Mouse (Mus musculus) liver, embryonic 13.5 days (tissue): ENCODE results near the gene Mpp6. TPM values are rescaled to one million over a fixed set of nuclear protein-coding genes. Genes with fewer than 3 reads are reported as not detected.

ENCODE experiments used
- ATAC-seq: fragments of 200-750 bp; cut with Nextera tagmentation; 2 replicates; pipeline ENCODE4 v1.8.0; 2017; ENCODE audit warnings: low read depth, mild to moderate bottlenecking, moderate number of reproducible peaks, moderate library complexity
- DNase-seq: peaks from one replicate; pipeline ENCODE4 v3.0.0; 2022
- H3K27ac ChIP-seq: fragments of 300-500 bp; sonication (generic); 2 replicates; pipeline ENCODE4 v1.5.1; 2015; ENCODE audit warnings: moderate library complexity, mild to moderate bottlenecking, inconsistent platforms
- H3K27me3 ChIP-seq: fragments of 300-500 bp; sonication (generic); 2 replicates; pipeline ENCODE4 v1.6.1; 2015; ENCODE audit warnings: mild to moderate bottlenecking, inconsistent platforms
- H3K36me3 ChIP-seq: fragments of 300-500 bp; sonication (generic); 2 replicates; pipeline ENCODE4 v1.6.1; 2015; ENCODE audit warnings: mild to moderate bottlenecking, inconsistent platforms
- H3K4me1 ChIP-seq: fragments of 300-500 bp; sonication (generic); replicated peaks from 2 replicates; pipeline ENCODE4 v1.6.1; 2015; ENCODE audit warnings: inconsistent platforms
- H3K4me2 ChIP-seq: fragments of 300-500 bp; sonication (generic); 2 replicates; pipeline ENCODE4 v1.6.1; 2015; ENCODE audit warnings: inconsistent platforms, mild to moderate bottlenecking, moderate library complexity
- H3K4me3 ChIP-seq: fragments of 300-500 bp; sonication (generic); replicated peaks from 2 replicates; pipeline ENCODE4 v1.5.1; 2015; ENCODE audit warnings: mild to moderate bottlenecking, inconsistent platforms
- H3K9ac ChIP-seq: fragments of 300-500 bp; sonication (generic); 2 replicates; pipeline ENCODE4 v1.6.1; 2015; ENCODE audit warnings: mild to moderate bottlenecking, inconsistent platforms
- H3K9me3 ChIP-seq: fragments of 300-500 bp; sonication (generic); replicated peaks from 2 replicates; pipeline ENCODE4 v1.6.1; 2016; ENCODE audit warnings: inconsistent platforms
- WGBS: fragments of 180-500 bp; shearing (Covaris S2); methylation state at CpG from one replicate; pipeline ENCODE4 v1.1.7; 2015; ENCODE audit not compliant: insufficient replicate concordance; 5-methylcytosine and 5-hydroxymethylcytosine counted together
- polyA plus RNA-seq: library from polyadenylated mRNA; unstranded; fragments of >200 nt; fragmentation: Nextera tagmentation; extraction: Ambion mirVana; gene quantifications from 2 replicates; pipeline ENCODE4 v1.2.1, GENCODE M21; 2015

Mpp6 gene
- 43.1 and 47.5 TPM in 2 replicates for polyA plus RNA-seq

DNA sequence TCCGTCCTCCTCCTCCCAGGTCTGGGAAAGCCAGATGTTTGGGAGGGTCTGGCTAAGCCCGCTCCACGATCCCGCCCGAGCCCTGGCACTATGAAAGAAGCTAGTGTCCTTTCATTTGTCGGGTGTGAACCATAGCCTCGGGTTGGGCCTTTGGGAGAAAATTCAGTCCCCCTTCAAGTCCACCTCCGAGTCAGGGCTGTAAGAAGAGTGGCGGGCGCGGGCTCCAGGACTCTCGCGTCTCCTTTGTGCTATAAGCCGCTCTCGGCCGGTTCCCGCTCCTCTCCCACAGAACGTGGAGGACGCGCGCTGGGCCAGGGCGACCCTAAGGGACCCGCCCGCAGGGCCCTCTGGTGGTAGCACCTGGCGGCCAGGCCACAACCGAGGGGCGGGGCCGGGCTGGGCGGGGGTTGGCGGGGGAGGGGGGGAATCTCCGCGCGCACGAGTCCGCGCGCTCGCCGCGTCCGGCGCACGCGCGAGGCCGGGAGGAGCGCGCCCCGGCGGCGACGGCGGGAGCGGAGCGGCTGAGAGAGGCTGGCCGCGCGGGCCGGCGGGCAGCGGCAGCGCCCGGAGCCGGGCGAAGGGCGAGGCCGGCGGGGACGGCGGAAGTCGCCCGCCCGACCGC, at the start of gene Mpp6:
TSS of gene Mpp6 (plus strand) at position 485 of the 622 bp plus-strand sequence.
- H3K9ac ChIP-seq: peak within 1 kb of the TSS; percentile 83
- H3K36me3 ChIP-seq: no peaks in the 10 kb centered on the region
- H3K4me1 ChIP-seq: peaks cover 26% of the 10 kb centered on the region
- peaks cover 34% of the 10 kb centered on the region for H3K27me3 ChIP-seq
- ATAC-seq: peak; percentile 85
- H3K27ac ChIP-seq: peak within 1 kb of the TSS; percentile 77
- H3K4me2 ChIP-seq: peak within 1 kb of the TSS; percentile 84
- no peaks in the 10 kb centered on the region for H3K9me3 ChIP-seq
- WGBS: under 1% methylated on average over 58 of the region's 74 CpGs
- peak; percentile 63 for DNase-seq
- peak within 1 kb of the TSS; percentile 79 for H3K4me3 ChIP-seq

DNA sequence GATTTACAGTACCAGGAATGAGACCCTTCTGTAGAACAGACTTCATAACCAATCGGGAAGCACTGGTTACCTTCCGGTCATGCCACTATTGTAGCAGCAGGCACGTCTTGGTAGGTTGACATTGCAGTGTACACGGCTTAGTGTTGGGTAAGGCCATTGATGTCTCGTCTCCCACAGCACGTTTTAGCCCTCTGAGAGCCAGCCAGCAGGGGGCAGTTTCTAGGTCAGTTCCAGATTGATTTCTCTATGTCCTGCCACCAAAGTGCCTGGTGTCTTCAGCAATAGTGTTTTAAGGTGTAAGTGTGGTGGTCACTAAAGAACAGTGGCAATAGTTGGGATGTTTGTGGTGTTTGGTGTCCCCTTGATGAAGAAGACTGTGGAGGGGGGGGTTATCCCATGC, 43.9 kb upstream of the Mpp6 start:
- no peak overlapping the region for H3K27ac ChIP-seq

GRCm38 (mm10) chr6:50068490-50068889, 41.6 kb upstream of the Mpp6 start:
- no peak overlapping the region for H3K27ac ChIP-seq
- no peak for ATAC-seq
- no peaks in the 10 kb centered on the region for H3K27me3 ChIP-seq
- no peak overlapping the region for H3K4me3 ChIP-seq
- H3K9me3 ChIP-seq: no peaks in the 10 kb centered on the region
- H3K36me3 ChIP-seq: no peaks in the 10 kb centered on the region
- DNase-seq: no peak
- H3K4me1 ChIP-seq: no peaks in the 10 kb centered on the region
- no peak overlapping the region for H3K9ac ChIP-seq
- H3K4me2 ChIP-seq: no peak overlapping the region

More for the DNA sequence above, 43.9 kb upstream of the Mpp6 start:
- 73% methylated on average over 6 of the region's 6 CpGs for WGBS
- no peak for ATAC-seq
- H3K4me1 ChIP-seq: no peaks in the 10 kb centered on the region
- DNase-seq: no peak
- no peak overlapping the region for H3K4me2 ChIP-seq
- H3K9me3 ChIP-seq: no peaks in the 10 kb centered on the region
- H3K27me3 ChIP-seq: no peaks in the 10 kb centered on the region
- H3K36me3 ChIP-seq: no peaks in the 10 kb centered on the region
- H3K4me3 ChIP-seq: no peak overlapping the region
- H3K9ac ChIP-seq: no peak overlapping the region

- Histone ChIP-seq H3K27ac (no peak overlapping the region), H3K4me1 (no peaks in the 10 kb centered on the region), H3K9ac (no peak overlapping the region), H3K4me2 (no peak overlapping the region), H3K9me3 (no peaks in the 10 kb centered on the region), H3K4me3 (no peak overlapping the region), H3K27me3 (no peaks in the 10 kb centered on the region), H3K36me3 (no peaks in the 10 kb centered on the region)
- no peak for DNase-seq
- WGBS: 67% methylated on average over 3 of the region's 3 CpGs
- no peak for ATAC-seq
These were observed 34.8 kb upstream of the Mpp6 start for GRCm38 (mm10) chr6:50075248-50075647.

GRCm38 (mm10) chr6:50076473-50076872, 33.6 kb upstream of the Mpp6 start:
- 69% methylated on average over 2 of the region's 2 CpGs for WGBS
- Histone ChIP-seq H3K27me3 (no peaks in the 10 kb centered on the region), H3K27ac (no peak overlapping the region), H3K4me3 (no peak overlapping the region), H3K4me2 (no peak overlapping the region), H3K36me3 (no peaks in the 10 kb centered on the region), H3K9ac (no peak overlapping the region), H3K4me1 (no peaks in the 10 kb centered on the region), H3K9me3 (no peaks in the 10 kb centered on the region)
- ATAC-seq (no peak), DNase-seq (no peak)

DNA sequence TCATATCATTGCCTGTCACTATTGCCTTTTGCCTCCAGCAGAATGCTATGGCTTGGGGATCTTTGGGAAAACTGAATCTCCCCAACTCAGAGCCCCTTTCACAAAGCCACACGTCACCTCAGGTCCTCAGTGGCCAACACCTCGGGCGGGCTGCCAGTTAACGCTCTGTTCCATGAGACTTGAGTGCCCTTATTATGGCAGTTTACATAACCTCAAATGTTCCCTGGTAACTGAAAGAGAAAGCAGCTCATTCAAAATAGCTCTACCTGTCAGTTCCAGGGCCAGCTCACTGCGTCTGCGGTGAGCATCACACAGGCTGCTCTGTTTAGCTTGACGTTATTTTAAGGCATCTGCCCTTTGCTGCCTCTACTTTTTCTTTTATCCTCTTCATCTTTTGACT, 29.6 kb upstream of the Mpp6 start:
- no peak overlapping the region for H3K4me3 ChIP-seq
- H3K27ac ChIP-seq: no peak overlapping the region
- no peak overlapping the region for H3K9ac ChIP-seq
- H3K4me1 ChIP-seq: no peaks in the 10 kb centered on the region
- no peak overlapping the region for H3K4me2 ChIP-seq
- no peak for DNase-seq
- no peaks in the 10 kb centered on the region for H3K9me3 ChIP-seq
- no peak for ATAC-seq
- no peaks in the 10 kb centered on the region for H3K27me3 ChIP-seq
- no peaks in the 10 kb centered on the region for H3K36me3 ChIP-seq
- WGBS: 68% methylated on average over 7 of the region's 7 CpGs

DNA sequence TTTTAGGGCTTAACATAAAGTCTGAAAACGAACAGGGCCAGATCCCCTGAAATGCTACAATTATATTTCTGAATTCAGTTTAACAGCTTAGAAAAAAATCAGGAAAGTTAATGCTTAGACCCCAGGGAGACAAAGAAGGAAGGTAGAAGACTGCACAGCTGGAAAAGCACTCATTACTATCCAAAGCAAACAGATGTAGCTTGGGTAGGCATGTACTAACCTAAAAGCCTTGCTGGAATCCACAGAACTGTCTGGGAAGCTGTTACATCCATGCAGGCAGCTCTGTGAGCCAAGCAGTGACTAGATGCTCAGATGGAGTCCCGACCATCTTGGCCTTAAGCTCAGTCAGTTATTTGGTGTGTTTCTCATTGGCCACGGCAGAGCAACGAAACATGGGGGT, 24.8 kb upstream of the Mpp6 start:
- no peak for ATAC-seq
- DNase-seq: no peak
- no peaks in the 10 kb centered on the region for H3K9me3 ChIP-seq
- no peaks in the 10 kb centered on the region for H3K36me3 ChIP-seq
- H3K4me1 ChIP-seq: no peaks in the 10 kb centered on the region
- no peak overlapping the region for H3K4me3 ChIP-seq
- H3K27me3 ChIP-seq: no peaks in the 10 kb centered on the region
- 55% methylated on average over 4 of the region's 4 CpGs for WGBS
- H3K4me2 ChIP-seq: no peak overlapping the region
- H3K9ac ChIP-seq: no peak overlapping the region
- no peak overlapping the region for H3K27ac ChIP-seq

- DNase-seq: no peak
- H3K9me3 ChIP-seq: no peaks in the 10 kb centered on the region
- no peak overlapping the region for H3K4me2 ChIP-seq
- H3K27me3 ChIP-seq: no peaks in the 10 kb centered on the region
- no peaks in the 10 kb centered on the region for H3K4me1 ChIP-seq
- H3K27ac ChIP-seq: no peak overlapping the region
- no peak overlapping the region for H3K4me3 ChIP-seq
- 38% methylated on average over 5 of the region's 5 CpGs for WGBS
- no peak for ATAC-seq
- no peaks in the 10 kb centered on the region for H3K36me3 ChIP-seq
- H3K9ac ChIP-seq: no peak overlapping the region
These were observed 20.7 kb upstream of the Mpp6 start for GRCm38 (mm10) chr6:50089333-50089732.

GRCm38 (mm10) chr6:50090221-50090620, 19.8 kb upstream of the Mpp6 start:
- Histone ChIP-seq H3K9me3 (no peaks in the 10 kb centered on the region), H3K9ac (no peak overlapping the region), H3K4me3 (no peak overlapping the region), H3K4me1 (no peaks in the 10 kb centered on the region), H3K4me2 (no peak overlapping the region), H3K27me3 (no peaks in the 10 kb centered on the region), H3K36me3 (no peaks in the 10 kb centered on the region), H3K27ac (no peak overlapping the region)
- WGBS: 45% methylated on average over 7 of the region's 7 CpGs
- no peak for ATAC-seq
- no peak for DNase-seq

GRCm38 (mm10) chr6:50091462-50092154, 18.4 kb upstream of the Mpp6 start:
- H3K27me3 ChIP-seq: no peaks in the 10 kb centered on the region
- 58% methylated on average over 7 of the region's 7 CpGs for WGBS
- H3K27ac ChIP-seq: no peak overlapping the region
- no peak for ATAC-seq
- no peak for DNase-seq
- no peak overlapping the region for H3K4me2 ChIP-seq
- H3K4me3 ChIP-seq: no peak overlapping the region
- no peak overlapping the region for H3K9ac ChIP-seq
- H3K4me1 ChIP-seq: no peaks in the 10 kb centered on the region
- no peaks in the 10 kb centered on the region for H3K9me3 ChIP-seq
- H3K36me3 ChIP-seq: no peaks in the 10 kb centered on the region

DNA sequence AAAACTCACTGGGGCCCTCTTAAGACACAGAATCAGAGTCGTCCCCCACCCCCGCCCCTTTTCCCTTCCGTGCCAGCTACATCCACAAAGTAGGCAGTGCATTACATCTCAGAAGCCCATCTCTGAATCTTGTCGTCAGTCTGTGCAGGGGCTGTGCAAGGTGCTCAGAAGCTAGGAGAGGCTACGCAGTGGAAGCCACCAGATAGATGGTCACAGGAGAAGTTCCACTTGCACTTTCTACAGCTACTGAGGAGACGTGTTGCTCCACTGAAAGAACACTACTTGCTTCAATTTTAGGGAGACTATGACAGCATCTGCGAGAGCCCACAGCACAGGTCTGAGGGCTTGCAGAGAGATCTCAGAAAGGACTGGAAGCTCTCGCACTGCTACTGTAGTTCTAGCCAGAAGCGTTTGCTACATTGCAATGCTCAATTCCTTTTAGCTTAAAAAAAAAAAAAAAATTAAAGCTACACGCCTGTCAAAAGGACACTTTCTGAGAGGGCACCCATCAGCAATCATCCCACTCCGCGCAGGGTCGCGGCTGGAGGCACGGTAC, 762 bp upstream of the Mpp6 start:
- Histone ChIP-seq H3K36me3 (no peaks in the 10 kb centered on the region), H3K4me2 (peak overlapping the region; percentile 84), H3K27me3 (peaks cover 34% of the 10 kb centered on the region), H3K4me3 (peak overlapping the region; percentile 79), H3K4me1 (peaks cover 24% of the 10 kb centered on the region), H3K27ac (no peak overlapping the region), H3K9me3 (no peaks in the 10 kb centered on the region), H3K9ac (peak overlapping the region; percentile 83)
- WGBS: 4% methylated on average over 15 of the region's 15 CpGs
- DNase-seq (no peak), ATAC-seq (no peak)
